Mouse (Mus musculus): ENCODE results near the gene Helq.

Helq gene

GRCm38 (mm10) chr5:100798165-100798860 is at the start of gene Helq, which contains the start of gene Mrps18c:
Gene Helq (minus strand): TSS chr5:100798598.
Gene Mrps18c (plus strand): TSS chr5:100798627.
- DNase-seq (ENCODE audit: low read depth), result peak; percentile 92

- DNase-seq (ENCODE audit: low read depth), result peak; percentile 42
Measured at GRCm38 (mm10) chr5:100847143-100847542, 48.7 kb upstream of the Helq start.

GRCm38 (mm10) chr5:100846599-100846920 is 48.2 kb upstream of the Helq start:
- no peak for DNase-seq (ENCODE audit: low read depth)

- DNase-seq (ENCODE audit: low read depth), result peak; percentile 79
Measured at GRCm38 (mm10) chr5:100845848-100846598, 47.6 kb upstream of the Helq start.

GRCm38 (mm10) chr5:100845485-100845847 is 47.1 kb upstream of the Helq start, which contains the start of gene Gpat3:
Gene Gpat3 (plus strand): TSS chr5:100845713.
- no peak for DNase-seq (ENCODE audit: low read depth)

- DNase-seq (ENCODE audit: low read depth), result peak; percentile 70
Measured at GRCm38 (mm10) chr5:100844485-100844884, 46.1 kb upstream of the Helq start.

GRCm38 (mm10) chr5:100837907-100838306 is 39.5 kb upstream of the Helq start:
- no peak for DNase-seq (ENCODE audit: low read depth)

GRCm38 (mm10) chr5:100835862-100836538 is 37.6 kb upstream of the Helq start:
- DNase-seq (ENCODE audit: low read depth), result no peak

- DNase-seq (ENCODE audit: low read depth), result no peak
Measured at GRCm38 (mm10) chr5:100833841-100834240, 35.4 kb upstream of the Helq start.

- no peak for DNase-seq (ENCODE audit: low read depth)
Measured at GRCm38 (mm10) chr5:100832680-100833079, 34.3 kb upstream of the Helq start.

GRCm38 (mm10) chr5:100828701-100829100 is 30.3 kb upstream of the Helq start:
- no peak for DNase-seq (ENCODE audit: low read depth)

GRCm38 (mm10) chr5:100826531-100826930 is 28.1 kb upstream of the Helq start:
- DNase-seq (ENCODE audit: low read depth), result no peak

GRCm38 (mm10) chr5:100825975-100826374 is 27.6 kb upstream of the Helq start:
- peak; percentile 75 for DNase-seq (ENCODE audit: low read depth)

GRCm38 (mm10) chr5:100822826-100823225 is 24.4 kb upstream of the Helq start:
- peak; percentile 59 for DNase-seq (ENCODE audit: low read depth)

- peak; percentile 86 for DNase-seq (ENCODE audit: low read depth)
Measured at GRCm38 (mm10) chr5:100821375-100821774, 23.0 kb upstream of the Helq start.

- DNase-seq (ENCODE audit: low read depth), result peak; percentile 84
Measured at GRCm38 (mm10) chr5:100820483-100821184, 22.2 kb upstream of the Helq start, which contains the start of gene Abraxas1. Gene Abraxas1 (minus strand): TSS chr5:100820965.

- DNase-seq (ENCODE audit: low read depth), result peak; percentile 65
Measured at GRCm38 (mm10) chr5:100819568-100820480, 21.4 kb upstream of the Helq start.

GRCm38 (mm10) chr5:100818341-100818740 is 19.9 kb upstream of the Helq start:
- no peak for DNase-seq (ENCODE audit: low read depth)

- DNase-seq (ENCODE audit: low read depth), result no peak
Measured at GRCm38 (mm10) chr5:100794084-100794483, 4.3 kb downstream of the Helq start.

- no peak for DNase-seq (ENCODE audit: low read depth)
Measured at GRCm38 (mm10) chr5:100792261-100792660, 6.1 kb downstream of the Helq start.

GRCm38 (mm10) chr5:100787527-100787926 is 10.9 kb downstream of the Helq start:
- DNase-seq (ENCODE audit: low read depth), result no peak

All from 416B (cell line).